Mouse (Mus musculus): Measurements from ENCODE around the gene Gm20388. TPM values are rescaled to one million over a fixed set of nuclear protein-coding genes. Genes with fewer than 3 reads are reported as not detected.
"Not testable (repeated sequence)": the region's sequence is repeated elsewhere in the genome, so short reads cannot be mapped to it uniquely, and the experiment has no call there.

Gene Gm20388
- total RNA-seq, 2 experiments from 2014 or later = 10.7 TPM; not detected in 1

- DNase-seq (ENCODE audit: low spot score in 2 of 2) = no peak
These were observed 3517.1 kb downstream of the Gm20388 start for GRCm38 (mm10) chr8:123427639-123428275.

GRCm38 (mm10) chr8:123428343-123428893 is 3517.8 kb downstream of the Gm20388 start:
- DNase-seq (ENCODE audit: low spot score in 2 of 2) = no peak

GRCm38 (mm10) chr8:123428939-123429721 is 3518.5 kb downstream of the Gm20388 start:
- DNase-seq (ENCODE audit: low spot score in 2 of 2) = no peak

GRCm38 (mm10) chr8:123429722-123430013 is 3519.0 kb downstream of the Gm20388 start:
- not testable (repeated sequence) for DNase-seq (ENCODE audit: low spot score in 2 of 2)

- not testable (repeated sequence) for DNase-seq (ENCODE audit: low spot score in 2 of 2)
These were observed 3520.3 kb downstream of the Gm20388 start for GRCm38 (mm10) chr8:123430936-123431335.

- no peak for DNase-seq (ENCODE audit: low spot score in 2 of 2)
These were observed 3521.2 kb downstream of the Gm20388 start for GRCm38 (mm10) chr8:123431616-123432365.

GRCm38 (mm10) chr8:123432381-123432780 is 3521.7 kb downstream of the Gm20388 start:
- DNase-seq (ENCODE audit: low spot score in 2 of 2) = no peak

GRCm38 (mm10) chr8:123433241-123433974 is 3522.8 kb downstream of the Gm20388 start:
- not testable (repeated sequence) for DNase-seq (ENCODE audit: low spot score in 2 of 2)

- no peak for DNase-seq (ENCODE audit: low spot score in 2 of 2)
These were observed 3531.1 kb downstream of the Gm20388 start for GRCm38 (mm10) chr8:123441788-123442187.

GRCm38 (mm10) chr8:123442351-123442750 is 3531.7 kb downstream of the Gm20388 start:
- DNase-seq (ENCODE audit: low spot score in 2 of 2) = no peak

- DNase-seq (ENCODE audit: low spot score in 2 of 2) = peak; percentile 85 to 95
These were observed 3532.4 kb downstream of the Gm20388 start for GRCm38 (mm10) chr8:123442871-123443575.

GRCm38 (mm10) chr8:123443576-123443921 is 3532.9 kb downstream of the Gm20388 start:
- DNase-seq (ENCODE audit: low spot score in 2 of 2) = no peak

- DNase-seq (ENCODE audit: low spot score in 2 of 2) = no peak
These were observed 3533.5 kb downstream of the Gm20388 start for GRCm38 (mm10) chr8:123444131-123444530.

- no peak for DNase-seq (ENCODE audit: low spot score in 2 of 2)
These were observed 3535.3 kb downstream of the Gm20388 start for GRCm38 (mm10) chr8:123445981-123446380.

- no peak for DNase-seq (ENCODE audit: low spot score in 2 of 2)
These were observed 3536.2 kb downstream of the Gm20388 start for GRCm38 (mm10) chr8:123446799-123447198.

GRCm38 (mm10) chr8:123450783-123451182 is 3540.1 kb downstream of the Gm20388 start:
- no peak for DNase-seq (ENCODE audit: low spot score in 2 of 2)

GRCm38 (mm10) chr8:123451747-123452146 is 3541.1 kb downstream of the Gm20388 start:
- DNase-seq (ENCODE audit: low spot score in 2 of 2) = not testable (repeated sequence)

GRCm38 (mm10) chr8:123452149-123452548 is 3541.5 kb downstream of the Gm20388 start:
- DNase-seq (ENCODE audit: low spot score in 2 of 2) = no peak

- DNase-seq (ENCODE audit: low spot score in 2 of 2) = no peak
These were observed 3542.7 kb downstream of the Gm20388 start for GRCm38 (mm10) chr8:123453291-123453690.

GRCm38 (mm10) chr8:123453951-123454350 is 3543.3 kb downstream of the Gm20388 start:
- DNase-seq (ENCODE audit: low spot score in 2 of 2) = no peak

Data from layer of hippocampus, adult 18-20 months (tissue).